Mouse (Mus musculus): ENCODE data around the gene Snx25. TPM values are rescaled to one million over a fixed set of nuclear protein-coding genes. Genes with fewer than 3 reads are reported as not detected.

Snx25 gene
- total and polyA plus RNA-seq, 2 experiments from 2014 or later, result 8.4 to 36.9 TPM

DNA sequence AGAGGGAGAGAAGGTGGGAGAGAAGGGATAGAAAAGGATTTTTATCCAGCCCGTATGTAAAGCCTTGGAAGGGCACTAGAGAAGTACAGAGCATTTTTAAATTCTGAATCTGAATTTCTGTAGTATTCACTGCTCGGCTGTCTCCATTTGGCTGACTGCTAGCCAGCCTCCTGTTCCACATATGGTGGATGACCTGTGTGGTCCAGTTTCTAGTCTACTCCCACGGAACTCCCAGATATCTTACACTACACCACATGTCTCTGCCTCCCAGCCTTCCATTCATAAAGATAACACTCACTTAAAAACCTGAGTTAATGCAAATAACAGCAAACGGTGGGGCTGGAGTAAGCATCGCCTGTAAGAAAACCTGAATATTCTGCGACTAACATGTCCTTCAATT, 2.7 kb downstream of the Snx25 start:
- no peak for ATAC-seq
- H3K36me3 ChIP-seq (ENCODE audit: insufficient read depth, low read length), result no peaks in the 10 kb centered on the region
- WGBS, result 83% methylated on average over 6 of the region's 6 CpGs

DNA sequence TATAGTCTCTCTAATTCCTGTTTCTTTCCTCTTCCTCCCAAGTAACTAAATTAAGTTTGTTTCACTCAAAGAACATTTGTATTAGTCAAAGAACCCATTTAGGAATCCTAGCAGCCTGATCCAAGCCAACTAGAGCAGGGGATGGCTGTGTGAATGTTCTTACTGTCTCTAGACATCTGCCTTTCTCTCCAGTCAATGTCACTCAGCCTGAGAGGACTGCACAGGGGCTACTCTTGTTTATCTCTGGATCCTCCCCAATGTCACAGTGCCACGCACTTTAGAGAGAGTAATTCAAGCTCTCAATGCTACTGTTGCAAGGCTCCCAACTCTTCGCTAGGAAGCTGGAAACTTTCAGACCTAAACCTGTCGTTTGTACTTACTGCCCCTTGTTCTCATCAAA, 5.8 kb downstream of the Snx25 start:
- no peaks in the 10 kb centered on the region for H3K27me3 ChIP-seq (ENCODE audit: insufficient read depth, low read length)
- H3K36me3 ChIP-seq (ENCODE audit: insufficient read depth, low read length), result no peaks in the 10 kb centered on the region
- DNase-seq (ENCODE audit: low spot score) (no peak), ATAC-seq (peak; percentile 55; the same call in 1 of the 2 replicates)
- no peak for TF ChIP-seq CTCF (IDR thresholded peaks at IDR 0.05; ENCODE audit: low read depth)
- H3K9me3 ChIP-seq (ENCODE audit: low read length), result no peaks in the 10 kb centered on the region
- H3K9ac ChIP-seq (replicated peaks; ENCODE audit: low read length), result no peak overlapping the region
- H3K4me3 ChIP-seq (ENCODE audit: low read length), result no peak overlapping the region
- peaks cover 6% of the 10 kb centered on the region; the same call in 1 of the 2 replicates for H3K4me1 ChIP-seq (ENCODE audit: insufficient read depth, low read length)
- 43% methylated on average over 3 of the region's 3 CpGs for WGBS
- H3K4me2 ChIP-seq (ENCODE audit: low read depth, low read length), result peak overlapping the region; percentile 4; the same call in 1 of the 2 replicates
- no peak overlapping the region for H3K27ac ChIP-seq

More for the DNA sequence above, 2.7 kb downstream of the Snx25 start:
- H3K9ac ChIP-seq (replicated peaks; ENCODE audit: low read length), result no peak overlapping the region
- DNase-seq (ENCODE audit: low spot score), result no peak
- H3K4me2 ChIP-seq (ENCODE audit: low read depth, low read length), result peak overlapping the region; percentile 18; the same call in 1 of the 2 replicates
- no peak for TF ChIP-seq CTCF (IDR thresholded peaks at IDR 0.05; ENCODE audit: low read depth)
- H3K9me3 ChIP-seq (ENCODE audit: low read length), result no peaks in the 10 kb centered on the region
- no peak overlapping the region for H3K27ac ChIP-seq
- no peak overlapping the region for H3K4me3 ChIP-seq (ENCODE audit: low read length)
- no peaks in the 10 kb centered on the region for H3K27me3 ChIP-seq (ENCODE audit: insufficient read depth, low read length)
- peaks cover 6% of the 10 kb centered on the region; the same call in 1 of the 2 replicates for H3K4me1 ChIP-seq (ENCODE audit: insufficient read depth, low read length)

DNA sequence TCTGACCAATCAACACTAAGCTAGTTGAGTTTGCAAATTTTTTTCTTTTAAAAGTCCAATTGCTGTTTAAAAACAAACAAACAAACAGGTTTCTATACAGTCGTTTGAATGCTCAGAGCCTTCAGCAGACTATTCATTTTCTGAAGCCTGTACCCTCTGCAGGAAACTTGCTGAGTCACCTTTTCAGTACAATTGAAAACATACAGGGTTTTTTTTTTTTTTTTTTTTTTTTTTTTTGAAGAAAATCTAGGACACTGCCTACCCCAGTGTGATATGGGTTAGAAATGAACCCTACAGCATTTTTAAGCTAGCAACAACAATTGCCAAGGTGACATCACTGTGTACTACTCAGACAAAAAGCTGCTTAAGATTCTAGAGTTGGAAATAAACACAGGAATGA, 8.0 kb downstream of the Snx25 start:
- DNase-seq (ENCODE audit: low spot score) (peak; percentile 27), ATAC-seq (0 out of 2 replicates have a peak, but pooled peaks have one; percentile 15)
- H3K36me3 ChIP-seq (ENCODE audit: insufficient read depth, low read length), result no peaks in the 10 kb centered on the region
- H3K4me3 ChIP-seq (ENCODE audit: low read length), result no peak overlapping the region
- H3K9me3 ChIP-seq (ENCODE audit: low read length), result no peaks in the 10 kb centered on the region
- 25% methylated on average over 1 of the region's 1 CpGs for WGBS
- no peaks in the 10 kb centered on the region for H3K4me1 ChIP-seq (ENCODE audit: insufficient read depth, low read length)
- no peak for TF ChIP-seq CTCF (IDR thresholded peaks at IDR 0.05; ENCODE audit: low read depth)
- no peaks in the 10 kb centered on the region for H3K27me3 ChIP-seq (ENCODE audit: insufficient read depth, low read length)
- no peak overlapping the region for H3K4me2 ChIP-seq (ENCODE audit: low read depth, low read length)
- no peak overlapping the region for H3K27ac ChIP-seq
- H3K9ac ChIP-seq (replicated peaks; ENCODE audit: low read length), result no peak overlapping the region

DNA sequence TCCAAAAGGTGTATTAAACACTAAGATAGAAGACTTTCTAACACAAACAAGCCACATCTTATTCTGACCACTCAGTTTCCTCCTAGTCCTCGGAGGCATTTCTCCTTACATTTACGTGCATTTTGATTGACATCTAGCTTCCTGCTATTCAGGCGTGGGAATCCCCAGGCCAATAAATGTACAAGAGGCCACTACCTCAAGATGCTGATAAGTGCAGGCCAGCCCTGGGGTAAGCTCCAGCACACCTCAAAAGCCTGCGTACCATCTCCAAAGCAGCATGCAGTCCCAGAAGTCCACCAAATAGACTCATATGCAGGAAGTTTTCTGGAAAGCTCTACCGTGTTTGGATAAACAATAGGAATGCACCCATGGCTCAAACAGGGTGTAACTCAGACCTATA, 8.5 kb downstream of the Snx25 start:
- no peak for TF ChIP-seq CTCF (IDR thresholded peaks at IDR 0.05; ENCODE audit: low read depth)
- 68% methylated on average over 5 of the region's 5 CpGs for WGBS

DNA sequence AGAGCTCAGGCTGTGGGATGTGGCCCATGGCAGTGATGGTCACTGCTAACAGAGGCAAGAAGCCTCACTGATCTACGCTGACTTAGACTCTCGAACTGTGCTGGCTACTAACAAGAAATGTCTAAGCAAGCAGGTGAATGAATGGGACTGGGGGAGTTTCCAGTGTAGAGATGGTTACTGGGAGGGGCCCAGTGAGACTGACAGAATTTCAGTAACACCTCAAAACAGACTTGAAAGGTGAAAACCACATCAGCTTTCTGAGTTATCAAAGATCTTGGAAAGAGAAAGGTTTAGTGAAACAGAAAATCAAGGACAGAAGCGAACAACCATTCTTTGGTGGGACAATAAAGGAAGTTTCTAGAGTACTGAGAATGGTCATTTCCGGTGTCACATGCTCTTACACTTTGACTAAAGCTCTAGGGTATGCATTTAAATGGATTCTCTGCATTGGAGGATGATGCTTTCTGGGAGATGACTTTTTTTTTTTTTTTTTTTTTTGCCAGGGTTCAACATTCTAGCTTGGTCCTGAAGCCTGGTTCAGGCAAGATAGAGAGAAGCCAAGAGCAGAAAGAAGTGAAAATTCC, 9.4 kb downstream of the Snx25 start:
- no peaks in the 10 kb centered on the region for H3K9me3 ChIP-seq (ENCODE audit: low read length)
- no peak overlapping the region for H3K9ac ChIP-seq (replicated peaks; ENCODE audit: low read length)
- 94% methylated on average over 4 of the region's 4 CpGs for WGBS
- no peak overlapping the region for H3K4me2 ChIP-seq (ENCODE audit: low read depth, low read length)
- DNase-seq (ENCODE audit: low spot score), result no peak
- H3K27me3 ChIP-seq (ENCODE audit: insufficient read depth, low read length), result no peaks in the 10 kb centered on the region
- TF ChIP-seq CTCF (IDR thresholded peaks at IDR 0.05; ENCODE audit: low read depth), result no peak
- no peaks in the 10 kb centered on the region for H3K36me3 ChIP-seq (ENCODE audit: insufficient read depth, low read length)
- no peak overlapping the region for H3K4me3 ChIP-seq (ENCODE audit: low read length)
- no peak overlapping the region for H3K27ac ChIP-seq
- no peak for ATAC-seq
- no peaks in the 10 kb centered on the region for H3K4me1 ChIP-seq (ENCODE audit: insufficient read depth, low read length)

More for the DNA sequence above, 8.5 kb downstream of the Snx25 start:
- H3K9me3 ChIP-seq (ENCODE audit: low read length), result no peaks in the 10 kb centered on the region
- ATAC-seq, result 0 out of 2 replicates have a peak, but pooled peaks have one; percentile 25
- no peak overlapping the region for H3K9ac ChIP-seq (replicated peaks; ENCODE audit: low read length)
- H3K36me3 ChIP-seq (ENCODE audit: insufficient read depth, low read length), result no peaks in the 10 kb centered on the region
- H3K4me3 ChIP-seq (ENCODE audit: low read length), result no peak overlapping the region
- H3K27me3 ChIP-seq (ENCODE audit: insufficient read depth, low read length), result no peaks in the 10 kb centered on the region
- no peak overlapping the region for H3K27ac ChIP-seq
- H3K4me1 ChIP-seq (ENCODE audit: insufficient read depth, low read length), result no peaks in the 10 kb centered on the region
- no peak overlapping the region for H3K4me2 ChIP-seq (ENCODE audit: low read depth, low read length)
- DNase-seq (ENCODE audit: low spot score), result no peak

DNA sequence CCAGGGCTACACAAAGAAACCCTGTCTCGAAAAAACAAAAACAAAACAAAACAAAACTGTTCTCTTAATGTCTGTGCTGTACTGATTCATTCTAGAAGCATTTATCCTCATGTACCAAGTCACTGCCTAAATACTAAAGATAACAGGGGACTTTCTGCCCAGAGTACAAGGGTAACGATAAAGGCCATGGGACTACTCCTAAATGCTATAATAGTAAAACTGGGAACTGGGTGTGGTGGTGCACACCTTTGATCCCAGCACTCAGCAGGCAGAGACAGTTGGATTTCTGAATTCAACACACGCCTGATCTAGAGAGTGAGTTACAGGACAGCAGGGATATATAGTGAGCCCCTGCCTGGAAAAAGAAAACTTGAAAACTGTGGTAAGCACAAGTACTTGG, 10.3 kb downstream of the Snx25 start:
- Histone ChIP-seq H3K27me3 (ENCODE audit: insufficient read depth, low read length) (no peaks in the 10 kb centered on the region), H3K4me3 (ENCODE audit: low read length) (no peak overlapping the region), H3K9ac (replicated peaks; ENCODE audit: low read length) (no peak overlapping the region), H3K36me3 (ENCODE audit: insufficient read depth, low read length) (no peaks in the 10 kb centered on the region), H3K27ac (no peak overlapping the region), H3K9me3 (ENCODE audit: low read length) (no peaks in the 10 kb centered on the region), H3K4me1 (ENCODE audit: insufficient read depth, low read length) (no peaks in the 10 kb centered on the region), H3K4me2 (ENCODE audit: low read depth, low read length) (no peak overlapping the region)
- TF ChIP-seq CTCF (IDR thresholded peaks at IDR 0.05; ENCODE audit: low read depth), result no peak
- ATAC-seq (no peak), DNase-seq (ENCODE audit: low spot score) (no peak)
- WGBS, result 94% methylated on average over 3 of the region's 3 CpGs

DNA sequence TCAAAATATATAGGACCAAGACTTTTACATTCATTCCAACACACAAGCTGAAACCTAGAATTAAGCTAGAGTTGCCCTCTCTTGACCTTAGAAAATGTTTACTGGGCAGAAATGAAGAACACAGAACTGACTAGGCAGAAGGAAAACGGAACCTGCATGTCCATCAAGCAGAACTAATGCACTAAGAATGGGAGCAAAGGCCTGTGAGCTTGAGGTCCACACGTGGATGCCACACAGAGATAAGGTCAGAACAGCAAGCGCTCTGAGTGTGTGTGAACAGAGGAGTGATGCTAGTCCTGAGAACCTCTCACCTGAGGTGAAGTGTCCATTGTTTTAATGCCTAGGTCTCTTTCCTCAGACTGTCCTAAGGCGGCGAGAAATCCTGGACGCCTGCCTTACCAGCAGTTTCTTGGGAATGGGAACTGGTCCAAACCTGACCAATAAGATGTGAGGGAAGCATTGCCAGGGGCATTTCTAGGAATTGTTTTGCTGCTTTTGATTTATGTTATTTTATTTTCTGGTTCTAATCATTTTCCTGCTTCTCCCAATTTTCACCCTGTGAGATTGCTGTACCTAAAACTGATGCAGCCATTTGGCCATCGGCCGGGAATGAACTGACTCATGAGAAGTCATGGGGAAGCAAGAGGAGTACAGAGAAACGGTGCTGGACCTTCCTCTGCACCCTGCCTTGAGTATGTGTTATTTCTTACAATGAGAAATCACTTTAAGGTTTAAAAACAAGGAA, 11.4 kb downstream of the Snx25 start:
- TF ChIP-seq CTCF (IDR thresholded peaks at IDR 0.05; ENCODE audit: low read depth), result no peak
- Histone ChIP-seq H3K27ac (no peak overlapping the region), H3K36me3 (ENCODE audit: insufficient read depth, low read length) (no peaks in the 10 kb centered on the region), H3K4me1 (ENCODE audit: insufficient read depth, low read length) (no peaks in the 10 kb centered on the region), H3K4me2 (ENCODE audit: low read depth, low read length) (no peak overlapping the region), H3K9me3 (ENCODE audit: low read length) (no peaks in the 10 kb centered on the region), H3K4me3 (ENCODE audit: low read length) (no peak overlapping the region), H3K9ac (replicated peaks; ENCODE audit: low read length) (no peak overlapping the region), H3K27me3 (ENCODE audit: insufficient read depth, low read length) (no peaks in the 10 kb centered on the region)
- ATAC-seq, result no peak
- 69% methylated on average over 9 of the region's 9 CpGs for WGBS
- no peak for DNase-seq (ENCODE audit: low spot score)

All from hindbrain, postnatal 0 days (tissue).